Mouse (Mus musculus) small intestine, adult 2 months (tissue): ENCODE measurements around the gene Opa3. TPM values are rescaled to one million over a fixed set of nuclear protein-coding genes. Genes with fewer than 3 reads are reported as not detected.
A peak's percentile ranks its signal among the peaks of the same experiment; 100 is the strongest.

Experiments
- H3K27ac ChIP-seq: fragments of 200-500 bp; 2 replicates; pipeline ENCODE4 v1.5.1; 2012; ENCODE audit warnings: low read depth, low read length, control low read depth, inconsistent platforms; ENCODE audit not compliant: insufficient read depth
- H3K27me3 ChIP-seq: fragments of 200-500 bp; 2 replicates; pipeline ENCODE4 v1.6.1; 2012; ENCODE audit warnings: mild to moderate bottlenecking, moderate library complexity, low read length, inconsistent platforms; ENCODE audit not compliant: control insufficient read depth, insufficient read depth
- H3K36me3 ChIP-seq: fragments of 200-500 bp; 2 replicates; pipeline ENCODE4 v1.6.1; 2012; ENCODE audit warnings: mild to moderate bottlenecking, low read length, control low read depth, inconsistent platforms; ENCODE audit not compliant: control insufficient read depth, insufficient read depth
- H3K4me1 ChIP-seq: fragments of 200-500 bp; 2 replicates; pipeline ENCODE4 v1.6.1; 2012; ENCODE audit warnings: low read length, inconsistent platforms, mixed read lengths; ENCODE audit not compliant: control insufficient read depth, insufficient read depth, insufficient read length
- H3K4me3 ChIP-seq: fragments of 200-500 bp; 2 replicates; pipeline ENCODE4 v1.5.1; 2012; ENCODE audit warnings: low read depth, mild to moderate bottlenecking, control low read depth, inconsistent platforms, low read length, moderate library complexity
- CTCF ChIP-seq: fragments of 200-500 bp; IDR thresholded peaks from 2 replicates; pipeline ENCODE4 v1.5.1; 2012; ENCODE audit warnings: low read depth, mild to moderate bottlenecking, control low read depth, inconsistent platforms, low read length, moderate library complexity, mixed read lengths; ENCODE audit not compliant: insufficient replicate concordance, insufficient read length; ENCODE audit errors: extremely low read depth
- POLR2A ChIP-seq: fragments of 200-500 bp; IDR thresholded peaks from 2 replicates; pipeline ENCODE4 v1.6.1; 2012; ENCODE audit warnings: low read depth, mild to moderate bottlenecking, control low read depth, inconsistent platforms, low read length, moderate library complexity
- WGBS: fragments of 180-500 bp; shearing (Covaris S2); methylation state at CpG from one replicate; pipeline ENCODE4 v1.1.7; 2018; 5-methylcytosine and 5-hydroxymethylcytosine counted together
- polyA plus RNA-seq: library from polyadenylated mRNA; depleted of rRNA; stranded (reverse); fragments of >200 nt; gene quantifications from 2 replicates; pipeline ENCODE4 v1.2.3, GENCODE M21; 2012; rRNA removed

The Opa3 gene
- polyA plus RNA-seq, result 17.1 and 34.6 TPM in 2 replicates

DNA sequence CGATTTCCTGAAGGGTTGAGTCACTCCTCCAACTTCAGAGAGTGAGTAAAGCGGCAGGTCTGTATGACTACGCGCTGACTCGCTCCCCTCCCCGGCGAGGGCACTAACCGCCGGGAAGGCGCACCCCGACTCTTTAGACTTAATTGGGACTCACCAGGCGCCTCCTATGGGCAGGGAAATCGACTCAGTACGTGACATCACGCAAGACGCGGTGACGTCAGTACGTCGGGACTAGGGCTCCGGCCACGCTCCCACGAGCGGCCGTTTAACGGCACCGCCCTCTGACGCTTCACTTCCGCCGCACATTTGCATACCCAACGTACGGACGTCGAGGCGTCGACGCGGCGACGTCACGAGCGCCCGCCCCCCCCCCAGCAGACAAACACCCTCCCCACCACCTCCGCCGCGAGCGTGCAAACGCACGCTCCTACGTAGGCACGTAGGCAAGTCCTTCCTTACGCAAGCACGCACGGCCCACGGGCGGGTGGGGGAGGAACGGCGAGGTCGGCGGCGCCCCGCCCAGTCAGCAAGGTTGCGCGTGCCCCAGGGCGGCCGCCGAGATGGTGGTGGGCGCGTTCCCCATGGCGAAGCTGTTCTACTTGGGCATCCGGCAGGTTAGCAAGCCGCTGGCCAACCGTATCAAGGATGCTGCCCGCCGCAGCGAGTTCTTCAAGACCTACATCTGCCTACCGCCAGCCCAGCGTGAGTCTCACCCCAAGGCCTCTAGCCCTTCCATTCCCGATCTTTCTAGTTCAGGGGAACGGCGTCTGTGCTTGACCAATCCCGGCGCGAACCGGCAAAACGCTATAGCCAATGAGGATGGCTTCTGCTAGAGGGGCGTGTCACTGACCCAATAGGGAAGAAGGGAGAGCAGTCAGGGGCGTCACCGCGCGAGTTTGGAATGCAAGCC is at the start of gene Opa3:
Opa3 (plus strand) TSS at position 452 of the 910 bp plus-strand sequence.
- under 1% methylated on average over 91 of the region's 91 CpGs for WGBS
- peaks cover 4% of the 10 kb centered on the region; the same call in 1 of the 2 replicates for H3K36me3 ChIP-seq
- TF ChIP-seq POLR2A (peak; percentile 98), CTCF (peak; percentile 45; the same call in 1 of the 2 replicates)
- H3K4me3 ChIP-seq, result peak within 1 kb of the TSS; percentile 70
- H3K27ac ChIP-seq, result peak within 1 kb of the TSS; percentile 99
- no peaks in the 10 kb centered on the region for H3K27me3 ChIP-seq
- H3K4me1 ChIP-seq, result peaks cover 51% of the 10 kb centered on the region; the same call in 1 of the 2 replicates

DNA sequence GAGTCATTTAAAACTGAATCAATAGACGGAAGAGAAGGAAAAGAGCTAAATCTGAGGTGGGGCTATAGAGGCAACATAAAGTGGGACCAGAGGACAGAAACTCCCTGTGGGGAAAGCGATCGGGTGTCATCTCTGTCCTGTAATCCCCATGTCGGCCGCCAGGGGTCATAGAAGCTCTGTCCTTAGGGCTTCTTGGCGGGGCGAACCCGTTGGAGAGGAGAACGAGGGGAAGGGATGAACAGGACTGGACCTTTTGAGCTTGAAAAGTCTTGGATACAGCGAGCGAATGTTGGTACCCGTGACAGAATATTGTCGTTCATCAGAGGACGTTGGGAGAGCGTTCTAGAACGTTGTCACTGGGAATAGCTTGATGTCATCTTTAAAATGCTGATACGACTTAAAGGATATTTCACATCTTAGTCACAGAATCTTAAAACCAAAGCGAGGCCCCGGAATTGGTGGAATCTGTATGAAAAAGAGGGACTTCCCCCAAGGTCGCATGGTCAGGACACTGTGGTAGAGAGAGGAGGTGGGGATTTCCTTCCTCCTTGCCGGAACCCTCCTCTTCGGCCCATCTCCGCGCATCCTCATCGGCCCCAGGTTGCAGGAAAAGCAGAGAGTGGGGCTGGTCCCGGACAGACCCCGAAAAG is 49.6 kb upstream of the Opa3 start:
- Histone ChIP-seq H3K27ac (no peak overlapping the region), H3K4me1 (peaks cover 11% of the 10 kb centered on the region), H3K27me3 (peaks cover 15% of the 10 kb centered on the region; the same call in 1 of the 2 replicates), H3K4me3 (peak overlapping the region; percentile 9; the same call in 1 of the 2 replicates), H3K36me3 (no peaks in the 10 kb centered on the region)
- 8% methylated on average over 27 of the region's 27 CpGs for WGBS
- no peak for TF ChIP-seq POLR2A
- TF ChIP-seq CTCF, result peak; percentile 96

DNA sequence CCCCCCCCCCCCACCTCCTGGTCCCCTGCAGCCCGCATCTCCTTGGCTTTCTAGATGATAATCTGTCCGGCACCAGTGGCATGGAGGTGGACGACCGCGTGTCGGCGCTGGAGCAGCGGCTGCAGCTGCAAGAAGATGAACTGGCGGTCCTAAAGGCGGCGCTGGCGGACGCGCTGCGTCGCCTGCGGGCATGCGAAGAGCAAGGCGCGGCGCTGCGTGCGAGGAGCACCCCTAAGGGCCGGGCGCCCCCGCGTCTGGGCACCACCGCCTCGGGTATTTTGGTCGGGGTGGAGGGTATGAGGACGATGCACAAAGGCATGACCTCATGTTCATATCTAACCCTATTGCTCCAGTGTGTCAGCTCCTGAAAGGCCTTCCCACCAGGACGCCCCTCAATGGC is 49.0 kb upstream of the Opa3 start:
- H3K27ac ChIP-seq, result no peak overlapping the region
- TF ChIP-seq CTCF (peak; percentile 58; the same call in 1 of the 2 replicates), POLR2A (no peak)
- 0 out of 2 replicates have a peak overlapping the region, but pooled peaks have one; percentile 4 for H3K4me3 ChIP-seq
- WGBS, result under 1% methylated on average over 32 of the region's 32 CpGs
- H3K36me3 ChIP-seq, result no peaks in the 10 kb centered on the region
- peaks cover 15% of the 10 kb centered on the region; the same call in 1 of the 2 replicates for H3K27me3 ChIP-seq
- peaks cover 11% of the 10 kb centered on the region for H3K4me1 ChIP-seq

DNA sequence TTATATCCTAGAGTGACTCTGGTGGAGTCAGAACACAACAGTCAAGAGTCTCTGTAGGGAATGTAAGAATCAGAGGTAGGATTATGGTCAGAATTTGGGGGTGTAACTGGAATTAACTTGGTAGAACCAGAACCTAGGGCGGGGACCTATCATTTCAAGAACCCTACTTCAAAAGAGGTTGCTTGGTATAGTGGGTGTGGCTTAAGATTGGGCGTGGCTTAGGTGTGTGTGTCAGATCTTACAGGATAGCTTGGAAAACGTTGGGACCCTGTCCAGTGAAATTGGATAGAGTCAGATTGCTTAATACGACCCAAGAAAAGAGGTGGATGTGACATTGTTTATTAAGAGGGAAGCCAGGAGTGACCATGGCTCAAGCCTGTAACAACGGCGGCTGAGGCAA is 48.2 kb upstream of the Opa3 start:
- 30% methylated on average over 6 of the region's 6 CpGs for WGBS
- Histone ChIP-seq H3K4me1 (peaks cover 11% of the 10 kb centered on the region), H3K36me3 (no peaks in the 10 kb centered on the region), H3K4me3 (no peak overlapping the region), H3K27me3 (peaks cover 15% of the 10 kb centered on the region; the same call in 1 of the 2 replicates), H3K27ac (no peak overlapping the region)
- no peak for TF ChIP-seq CTCF
- TF ChIP-seq POLR2A, result no peak

DNA sequence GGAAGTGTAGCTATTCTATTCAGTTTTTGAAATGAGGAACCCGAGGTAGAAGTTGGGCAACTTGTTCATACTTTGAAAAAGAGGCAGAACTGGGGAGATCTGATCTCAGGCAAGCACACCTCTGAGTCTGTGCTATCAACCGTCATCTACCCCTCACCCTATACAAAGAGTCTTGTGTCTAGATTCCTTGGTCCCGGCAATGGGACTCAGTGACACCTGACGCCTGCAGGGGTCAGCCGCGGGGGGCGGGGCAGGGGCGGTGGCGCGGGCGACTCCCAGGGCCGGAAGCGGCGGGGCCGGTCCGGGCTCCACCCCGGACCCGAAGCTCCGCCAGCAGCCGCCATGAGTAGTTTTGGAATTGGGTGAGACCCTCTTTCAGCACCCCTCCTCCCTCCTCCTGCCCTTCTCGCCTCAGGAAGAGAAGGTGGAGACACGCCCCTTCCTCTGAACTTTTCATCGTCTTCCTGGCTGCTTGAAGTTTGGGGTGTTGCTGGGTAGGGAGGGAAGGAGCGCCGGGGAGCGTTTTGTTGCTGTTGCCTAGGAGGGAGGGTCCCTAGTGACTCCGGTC is 47.2 kb upstream of the Opa3 start:
- Histone ChIP-seq H3K36me3 (no peaks in the 10 kb centered on the region), H3K27me3 (peaks cover 15% of the 10 kb centered on the region; the same call in 1 of the 2 replicates), H3K4me3 (peak overlapping the region; percentile 69), H3K27ac (no peak overlapping the region), H3K4me1 (peaks cover 11% of the 10 kb centered on the region)
- no peak for TF ChIP-seq POLR2A
- under 1% methylated on average over 27 of the region's 27 CpGs for WGBS

DNA sequence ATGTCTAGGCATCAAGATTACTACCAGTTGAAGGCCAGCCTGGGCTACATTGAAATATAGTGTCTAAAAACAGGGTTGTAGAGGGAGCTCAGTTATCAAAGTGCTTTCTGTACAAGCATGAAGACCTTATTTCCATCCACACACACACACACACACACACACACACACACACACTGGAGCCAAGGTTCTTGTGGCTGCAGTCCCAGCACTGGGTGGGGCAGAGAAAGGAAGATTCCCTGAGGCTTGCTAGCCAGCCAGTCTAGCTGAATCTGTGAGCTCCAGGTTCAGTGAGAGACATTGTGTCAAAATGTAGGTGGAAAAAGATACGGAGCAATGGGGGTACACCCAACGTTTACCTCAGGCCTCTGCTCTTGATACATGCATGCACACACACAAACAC is 43.9 kb upstream of the Opa3 start:
- Histone ChIP-seq H3K27ac (no peak overlapping the region), H3K4me1 (peaks cover 10% of the 10 kb centered on the region), H3K27me3 (no peaks in the 10 kb centered on the region), H3K4me3 (no peak overlapping the region), H3K36me3 (no peaks in the 10 kb centered on the region)
- WGBS, result 84% methylated on average over 2 of the region's 2 CpGs
- TF ChIP-seq POLR2A (no peak), CTCF (no peak)

DNA sequence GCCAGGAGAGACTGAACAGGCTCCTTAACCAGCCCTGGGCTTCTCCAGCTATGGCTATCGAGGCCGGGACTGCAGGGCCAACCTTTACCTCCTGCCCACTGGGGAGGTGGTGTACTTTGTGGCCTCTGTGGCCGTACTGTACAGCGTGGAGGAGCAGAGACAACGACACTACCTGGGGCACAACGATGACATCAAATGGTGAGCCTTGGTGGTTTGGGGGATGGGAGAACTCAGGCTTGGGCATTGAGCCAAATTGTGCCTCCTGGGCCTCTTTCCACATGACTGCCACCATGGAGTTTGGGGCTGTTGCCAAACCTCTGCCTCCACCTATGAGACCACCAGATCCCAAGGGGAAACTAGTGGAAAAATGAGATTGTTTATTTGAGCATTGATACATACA is 43.4 kb upstream of the Opa3 start:
- TF ChIP-seq CTCF (no peak), POLR2A (no peak)
- Histone ChIP-seq H3K4me3 (no peak overlapping the region), H3K27ac (no peak overlapping the region), H3K27me3 (no peaks in the 10 kb centered on the region), H3K4me1 (peaks cover 5% of the 10 kb centered on the region), H3K36me3 (no peaks in the 10 kb centered on the region; the same call in 1 of the 2 replicates)
- WGBS, result 65% methylated on average over 6 of the region's 6 CpGs
